Mouse (Mus musculus) cortical plate, adult 2 months (tissue): ENCODE results near the gene Tceal3.
"Not testable (repeated sequence)": the region's sequence is repeated elsewhere in the genome, so short reads cannot be mapped to it uniquely, and the experiment has no call there.

Experiments
- CTCF ChIP-seq: fragments of 200-500 bp; IDR thresholded peaks from 2 replicates; pipeline ENCODE4 v1.5.1; 2011; ENCODE audit warnings: mild to moderate bottlenecking, control low read depth, low read length; ENCODE audit not compliant: insufficient read depth; ENCODE audit errors: extremely low read depth
- POLR2A ChIP-seq: fragments of 200-500 bp; IDR thresholded peaks from 2 replicates; pipeline ENCODE4 v1.6.1; 2011; ENCODE audit warnings: mild to moderate bottlenecking, low read length, control low read depth; ENCODE audit not compliant: insufficient read depth; ENCODE audit errors: extremely low read depth

- not testable (repeated sequence) for TF ChIP-seq POLR2A, CTCF
Measured at GRCm38 (mm10) chrX:136645857-136646256, 55.2 kb downstream of the Tceal3 start.
